Mouse (Mus musculus): Measurements from ENCODE around the gene Lmod1. TPM values are rescaled to one million over a fixed set of nuclear protein-coding genes. Genes with fewer than 3 reads are reported as not detected.
A peak's percentile ranks its signal among the peaks of the same experiment; 100 is the strongest.

The Lmod1 gene
- polyA plus RNA-seq, 1 experiment: 0.58 TPM

DNA sequence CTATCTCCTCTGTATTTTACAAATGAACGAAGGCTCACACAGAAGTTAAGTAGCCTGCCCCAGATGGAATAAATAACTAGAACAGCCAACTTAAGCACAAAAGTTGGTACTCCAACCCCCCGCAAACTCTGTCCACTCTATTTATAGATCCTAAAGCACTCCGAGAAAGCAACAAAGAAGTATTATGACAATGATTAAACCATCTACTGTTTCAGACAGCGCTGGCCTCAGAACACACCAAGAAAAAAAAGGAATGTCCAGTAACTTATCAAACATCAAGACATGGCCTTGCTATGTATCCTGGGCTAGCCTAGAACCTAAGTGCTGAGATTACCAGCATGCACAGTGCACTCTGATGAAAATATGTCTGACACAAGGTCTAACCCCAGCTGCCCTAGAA lies 12.4 kb upstream of the Lmod1 start:
- no peak overlapping the region for H3K27ac ChIP-seq (ENCODE audit: insufficient read depth, low read length)
- no peak for TF ChIP-seq POLR2A (IDR thresholded peaks at IDR 0.05; ENCODE audit: extremely low read depth, insufficient read depth, low read length)
- H3K4me3 ChIP-seq (ENCODE audit: insufficient read depth, low read length): peak overlapping the region; percentile 90; the same call in 1 of the 2 replicates

DNA sequence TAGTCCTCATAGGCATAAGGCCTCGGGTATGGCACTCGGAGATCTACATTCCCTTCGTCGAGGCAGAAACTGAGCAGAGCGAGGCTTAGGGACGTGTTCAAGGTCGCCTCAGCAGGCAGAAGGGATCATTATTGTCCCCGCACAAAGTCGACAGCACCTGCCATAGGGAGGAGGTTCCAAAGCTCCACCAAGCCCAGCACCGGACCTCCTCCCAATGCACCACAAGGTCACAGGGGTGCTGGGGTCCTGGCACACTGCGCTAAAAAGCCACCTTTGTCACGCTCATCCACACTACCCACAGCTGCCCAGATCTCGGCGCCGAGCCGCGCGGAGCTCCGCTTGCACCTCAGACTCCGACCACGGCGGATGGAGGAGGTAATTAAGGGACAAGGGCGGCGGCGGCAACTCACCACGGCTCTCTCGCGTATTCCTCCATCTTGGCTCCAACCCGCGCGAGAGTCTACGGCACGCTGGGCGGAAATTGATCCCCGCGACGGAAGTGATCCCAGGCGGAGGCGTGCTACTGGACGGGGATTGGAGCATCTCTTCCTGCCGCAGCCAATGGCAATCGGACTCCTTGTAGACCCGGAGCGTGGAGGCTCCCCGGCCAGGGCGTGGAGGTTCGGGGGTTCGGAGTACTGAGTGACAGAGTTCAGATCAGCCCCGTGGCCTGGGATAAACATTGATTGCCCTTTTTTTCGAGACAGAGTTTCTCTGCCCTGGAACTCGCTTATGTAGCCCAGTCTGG lies 11.1 kb upstream of the Lmod1 start, which contains the start of gene Timm17a:
Gene Timm17a, minus strand, starts transcription at position 495 of the 748 bp plus-strand sequence.
- H3K4me1 ChIP-seq (ENCODE audit: control insufficient read depth, insufficient read depth, low read length): peaks cover 3% of the 10 kb centered on the region
- TF ChIP-seq POLR2A (IDR thresholded peaks at IDR 0.05; ENCODE audit: extremely low read depth, insufficient read depth, low read length): peak; percentile 83
- TF ChIP-seq CTCF (IDR thresholded peaks at IDR 0.05; ENCODE audit: extremely low read depth, insufficient read depth, low read length): no peak
- peak within 1 kb of the TSS; percentile 57 for H3K27ac ChIP-seq (ENCODE audit: insufficient read depth, low read length)
- H3K4me3 ChIP-seq (ENCODE audit: insufficient read depth, low read length): peak within 1 kb of the TSS; percentile 90

More for the DNA sequence above, 12.4 kb upstream of the Lmod1 start:
- peaks cover 3% of the 10 kb centered on the region for H3K4me1 ChIP-seq (ENCODE audit: control insufficient read depth, insufficient read depth, low read length)

DNA sequence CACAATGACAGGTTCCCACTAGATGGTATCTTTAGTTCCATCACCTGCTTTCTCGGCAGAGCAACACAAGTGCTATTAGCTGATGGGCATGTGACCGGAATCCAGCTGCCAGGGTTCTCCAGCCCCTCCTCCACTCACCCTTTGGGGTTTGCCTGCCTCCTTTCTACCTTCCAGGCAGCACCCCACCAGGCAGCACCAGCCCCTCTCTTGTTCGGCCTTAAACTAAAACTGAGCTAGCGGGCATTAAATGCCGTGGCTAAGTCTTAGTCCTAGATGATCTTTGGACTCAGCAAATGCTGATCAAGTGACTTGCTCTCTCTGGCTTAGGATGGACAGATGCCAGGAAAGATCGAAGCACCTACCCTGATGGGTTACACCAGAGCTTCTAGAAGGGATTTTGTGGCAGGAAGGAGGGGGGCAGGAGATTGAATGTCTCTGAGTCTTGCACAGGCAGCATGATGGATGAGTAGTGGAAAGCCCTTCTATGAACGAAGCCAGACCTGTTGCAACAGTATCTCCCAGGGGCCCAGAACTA lies 1.2 kb upstream of the Lmod1 start:
- Histone ChIP-seq H3K27ac (ENCODE audit: insufficient read depth, low read length) (no peak overlapping the region), H3K4me3 (ENCODE audit: insufficient read depth, low read length) (no peak overlapping the region), H3K4me1 (ENCODE audit: control insufficient read depth, insufficient read depth, low read length) (peaks cover 3% of the 10 kb centered on the region; the same call in 1 of the 2 replicates)
- TF ChIP-seq CTCF (IDR thresholded peaks at IDR 0.05; ENCODE audit: extremely low read depth, insufficient read depth, low read length) (no peak), POLR2A (IDR thresholded peaks at IDR 0.05; ENCODE audit: extremely low read depth, insufficient read depth, low read length) (no peak)

DNA sequence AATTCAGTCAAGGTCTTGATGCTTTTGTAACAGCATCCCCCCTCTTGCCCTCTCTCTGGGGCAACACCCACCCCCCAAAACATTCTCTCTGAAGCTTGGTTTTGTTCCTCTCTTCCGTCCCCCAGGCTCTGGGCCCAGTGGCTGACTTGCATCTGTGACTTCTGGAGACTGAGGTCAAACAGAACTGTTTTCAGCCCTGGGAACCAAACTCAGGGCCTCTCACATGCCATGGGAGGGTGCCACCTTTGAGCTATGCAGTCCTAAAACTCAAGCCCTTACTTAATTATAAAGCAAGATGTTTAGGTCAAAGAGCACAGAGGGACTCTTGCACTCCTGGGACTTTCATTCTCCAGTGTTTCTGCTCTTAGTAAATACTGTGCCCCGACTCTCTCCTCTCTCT lies 1.3 kb downstream of the Lmod1 start:
- TF ChIP-seq POLR2A (IDR thresholded peaks at IDR 0.05; ENCODE audit: extremely low read depth, insufficient read depth, low read length) (no peak), CTCF (IDR thresholded peaks at IDR 0.05; ENCODE audit: extremely low read depth, insufficient read depth, low read length) (no peak)
- H3K4me3 ChIP-seq (ENCODE audit: insufficient read depth, low read length): no peak overlapping the region
- peaks cover 3% of the 10 kb centered on the region; the same call in 1 of the 2 replicates for H3K4me1 ChIP-seq (ENCODE audit: control insufficient read depth, insufficient read depth, low read length)
- H3K27ac ChIP-seq (ENCODE audit: insufficient read depth, low read length): no peak overlapping the region

DNA sequence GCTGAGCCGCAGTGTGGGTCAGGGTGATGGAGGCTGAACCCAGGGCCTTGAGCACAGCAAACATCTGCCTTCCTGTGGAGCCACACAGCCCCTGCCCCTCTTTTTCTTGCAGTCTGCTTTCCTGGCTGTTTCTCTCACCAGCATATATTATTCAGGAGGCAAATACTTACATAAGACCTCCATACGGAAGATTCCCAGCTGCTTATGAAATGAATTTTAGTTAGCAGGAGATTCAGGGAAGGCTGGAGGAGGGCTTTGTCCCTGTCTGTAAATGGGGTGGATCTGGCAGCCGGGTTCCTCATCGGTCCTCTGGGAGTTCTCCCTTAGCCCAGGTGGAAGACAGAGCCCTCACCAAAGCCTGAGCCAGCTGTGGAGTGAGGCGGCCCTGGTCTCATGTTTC lies 3.8 kb downstream of the Lmod1 start:
- Histone ChIP-seq H3K4me3 (ENCODE audit: insufficient read depth, low read length) (no peak overlapping the region), H3K4me1 (ENCODE audit: control insufficient read depth, insufficient read depth, low read length) (peaks cover 3% of the 10 kb centered on the region; the same call in 1 of the 2 replicates), H3K27ac (ENCODE audit: insufficient read depth, low read length) (no peak overlapping the region)
- TF ChIP-seq POLR2A (IDR thresholded peaks at IDR 0.05; ENCODE audit: extremely low read depth, insufficient read depth, low read length) (no peak), CTCF (IDR thresholded peaks at IDR 0.05; ENCODE audit: extremely low read depth, insufficient read depth, low read length) (no peak)

DNA sequence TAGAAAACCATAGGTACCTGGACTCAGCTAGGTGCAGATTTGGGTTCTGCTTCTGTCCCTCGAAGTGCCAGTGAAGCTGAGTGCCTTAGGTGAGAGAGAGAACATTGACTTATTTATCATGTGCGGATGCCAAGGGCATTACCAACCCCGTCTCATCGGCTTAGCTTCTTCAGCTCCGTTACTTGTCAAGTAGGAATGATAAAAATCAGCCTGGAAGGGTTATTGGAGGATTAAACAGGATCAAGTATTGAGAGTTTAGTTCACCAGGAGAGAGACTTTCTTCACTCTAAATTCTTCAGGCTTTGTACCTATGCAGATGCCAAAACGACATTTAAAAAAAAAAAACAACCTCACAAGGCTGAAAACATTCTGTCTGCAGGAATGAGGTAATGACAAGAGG lies 6.0 kb downstream of the Lmod1 start:
- H3K27ac ChIP-seq (ENCODE audit: insufficient read depth, low read length): no peak overlapping the region
- TF ChIP-seq CTCF (IDR thresholded peaks at IDR 0.05; ENCODE audit: extremely low read depth, insufficient read depth, low read length) (no peak), POLR2A (IDR thresholded peaks at IDR 0.05; ENCODE audit: extremely low read depth, insufficient read depth, low read length) (no peak)
- H3K4me3 ChIP-seq (ENCODE audit: insufficient read depth, low read length): no peak overlapping the region
- peaks cover 3% of the 10 kb centered on the region; the same call in 1 of the 2 replicates for H3K4me1 ChIP-seq (ENCODE audit: control insufficient read depth, insufficient read depth, low read length)

DNA sequence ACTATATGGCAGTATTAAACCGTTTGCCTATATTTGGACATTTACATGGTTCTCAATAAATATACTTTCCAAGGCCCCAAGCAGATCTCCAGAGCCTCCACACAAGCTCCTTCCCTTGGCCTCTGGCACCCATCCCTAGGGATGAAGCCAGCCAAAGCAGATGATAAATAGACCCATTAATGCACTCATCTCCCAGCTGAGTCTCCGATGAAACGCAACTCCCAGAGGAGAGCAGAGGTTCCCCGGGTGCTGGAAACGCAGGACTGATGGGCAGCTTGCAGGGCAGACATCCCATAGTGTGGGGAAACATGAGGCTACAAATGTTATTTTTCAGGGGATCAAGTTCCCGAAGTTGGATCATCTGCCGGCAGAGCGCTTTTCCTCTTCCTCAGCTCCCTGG lies 17.3 kb downstream of the Lmod1 start:
- no peak overlapping the region for H3K27ac ChIP-seq (ENCODE audit: insufficient read depth, low read length)
- no peak overlapping the region for H3K4me3 ChIP-seq (ENCODE audit: insufficient read depth, low read length)
- no peak for TF ChIP-seq CTCF (IDR thresholded peaks at IDR 0.05; ENCODE audit: extremely low read depth, insufficient read depth, low read length)
- TF ChIP-seq POLR2A (IDR thresholded peaks at IDR 0.05; ENCODE audit: extremely low read depth, insufficient read depth, low read length): no peak
- no peaks in the 10 kb centered on the region for H3K4me1 ChIP-seq (ENCODE audit: control insufficient read depth, insufficient read depth, low read length)

DNA sequence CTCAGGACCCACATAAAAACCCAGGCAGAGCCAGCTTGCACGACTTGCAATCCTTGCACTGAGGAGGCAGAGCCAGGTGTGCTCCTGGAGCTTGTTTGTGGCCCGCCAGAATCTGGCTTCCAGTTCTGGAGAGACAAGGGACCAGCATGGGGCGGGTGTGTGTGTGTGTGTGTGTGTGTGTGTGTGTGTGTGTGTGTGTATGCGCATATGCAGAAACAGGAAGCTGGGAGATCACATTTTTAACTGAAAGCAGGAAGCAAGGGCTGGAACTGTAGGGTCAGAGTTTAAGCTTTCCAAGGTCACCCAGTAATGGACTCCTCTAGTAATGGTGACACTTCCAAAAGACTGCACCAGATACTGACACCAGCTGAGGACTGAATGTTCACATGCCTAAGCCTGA lies 19.4 kb downstream of the Lmod1 start:
- TF ChIP-seq POLR2A (IDR thresholded peaks at IDR 0.05; ENCODE audit: extremely low read depth, insufficient read depth, low read length) (no peak), CTCF (IDR thresholded peaks at IDR 0.05; ENCODE audit: extremely low read depth, insufficient read depth, low read length) (no peak)
- H3K4me3 ChIP-seq (ENCODE audit: insufficient read depth, low read length): no peak overlapping the region
- no peak overlapping the region for H3K27ac ChIP-seq (ENCODE audit: insufficient read depth, low read length)
- H3K4me1 ChIP-seq (ENCODE audit: control insufficient read depth, insufficient read depth, low read length): no peaks in the 10 kb centered on the region; the same call in 1 of the 2 replicates

DNA sequence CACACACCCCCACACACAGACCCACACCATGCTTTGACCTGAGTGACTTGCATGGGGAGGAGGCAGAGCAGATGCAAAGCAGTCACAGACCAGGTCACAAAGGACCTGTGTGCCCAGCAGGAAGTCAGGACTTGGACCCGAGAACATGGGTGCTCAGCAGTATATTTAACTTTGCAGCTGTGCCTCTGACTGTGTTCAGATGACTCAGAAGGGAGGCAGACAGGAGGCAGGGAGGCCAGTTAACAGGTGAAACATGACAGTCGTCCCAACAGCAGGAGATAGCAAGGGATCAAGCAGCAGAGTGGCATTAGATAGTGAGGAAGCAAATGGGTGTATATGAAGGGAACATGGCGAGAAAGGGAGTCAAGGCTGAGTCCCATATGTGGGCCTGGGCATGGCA lies 22.3 kb downstream of the Lmod1 start:
- no peaks in the 10 kb centered on the region; the same call in 1 of the 2 replicates for H3K4me1 ChIP-seq (ENCODE audit: control insufficient read depth, insufficient read depth, low read length)
- TF ChIP-seq CTCF (IDR thresholded peaks at IDR 0.05; ENCODE audit: extremely low read depth, insufficient read depth, low read length): no peak
- TF ChIP-seq POLR2A (IDR thresholded peaks at IDR 0.05; ENCODE audit: extremely low read depth, insufficient read depth, low read length): no peak

More for the DNA sequence above, 22.3 kb downstream of the Lmod1 start:
- no peak overlapping the region for H3K4me3 ChIP-seq (ENCODE audit: insufficient read depth, low read length)
- no peak overlapping the region for H3K27ac ChIP-seq (ENCODE audit: insufficient read depth, low read length)

Data from cortical plate, adult 2 months (tissue).